Comparison of ENCODE assay signal across 23 mouse cellular contexts in genomic region chr7:79440035-79440434, GRCm38 (mm10). TPM values are rescaled to one million over a fixed set of nuclear protein-coding genes. Genes with fewer than 3 reads are reported as not detected.
DNase-seq lines count a peak whose midpoint lies in the region; ATAC-seq and TF ChIP-seq lines count a peak whose summit lies in the region.
"Had no signal": no experiment of that assay in that cellular context is flagged by ENCODE, and none has a peak within 500 bp of the region (broad histone marks: within the 10 kb centered on the region; RNA-seq: fewer than 3 reads in every experiment).

No protein-coding gene starts in this region.

- H3K4me2 ChIP-seq in liver, embryonic 12.5 days = no peak overlapping the region
- H3K4me2 ChIP-seq in hindbrain, embryonic 12.5 days (replicated peaks) = no peak overlapping the region
- H3K4me2 ChIP-seq: embryonic facial prominence, embryonic 12.5 days; forebrain, embryonic 13.5 days; forebrain, embryonic 15.5 days had no signal

- H3K9me3 ChIP-seq in liver, embryonic 12.5 days (replicated peaks) = no peaks in the 10 kb centered on the region
- no peaks in the 10 kb centered on the region for H3K9me3 ChIP-seq in ES-Bruce4 (replicated peaks; ENCODE audit: control insufficient read depth, insufficient read depth, low read length, poor library complexity, severe bottlenecking)
- no peaks in the 10 kb centered on the region for H3K9me3 ChIP-seq in hindbrain, embryonic 12.5 days (replicated peaks)
- H3K9me3 ChIP-seq: embryonic facial prominence, embryonic 10.5 days; embryonic facial prominence, embryonic 12.5 days; forebrain, embryonic 13.5 days; forebrain, embryonic 15.5 days had no signal

- H3K79me2 ChIP-seq in liver, adult 2 months (ENCODE audit: control insufficient read depth, insufficient read depth, low read length) = no peaks in the 10 kb centered on the region

- H3K27ac ChIP-seq in liver, adult 2 months (replicated peaks; ENCODE audit: insufficient read depth, low read depth, low read length) = no peak overlapping the region
- H3K27ac ChIP-seq in liver, embryonic 12.5 days = no peak overlapping the region
- H3K27ac ChIP-seq in ES-Bruce4 (ENCODE audit: insufficient read depth, low read length) = no peak overlapping the region
- no peak overlapping the region for H3K27ac ChIP-seq in hindbrain, embryonic 12.5 days
- H3K27ac ChIP-seq: embryonic facial prominence, embryonic 10.5 days; embryonic facial prominence, embryonic 12.5 days; forebrain, embryonic 13.5 days; forebrain, embryonic 15.5 days had no signal

- no peak for ATAC-seq in liver, embryonic 12.5 days
- no peak for ATAC-seq in hindbrain, embryonic 12.5 days (ENCODE audit: low FRiP score)
- ATAC-seq: activated CD4-positive, CD25-positive, alpha-beta regulatory T cell, adult 4 months; CD4-positive, CD25-positive, alpha-beta regulatory T cell, adult 4 months; forebrain, embryonic 13.5 days; forebrain, embryonic 15.5 days; forebrain, postnatal 0 days had no signal

- no peaks in the 10 kb centered on the region for H3K27me3 ChIP-seq in liver, adult 2 months (ENCODE audit: control insufficient read depth, insufficient read depth, low read length)
- H3K27me3 ChIP-seq in liver, embryonic 12.5 days (replicated peaks) = no peaks in the 10 kb centered on the region
- H3K27me3 ChIP-seq in ES-Bruce4 (ENCODE audit: control insufficient read depth, insufficient read depth, low read length, poor library complexity, severe bottlenecking) = no peaks in the 10 kb centered on the region
- H3K27me3 ChIP-seq in hindbrain, embryonic 12.5 days = no peaks in the 10 kb centered on the region
- H3K27me3 ChIP-seq: CH12.LX; embryonic facial prominence, embryonic 12.5 days; forebrain, embryonic 13.5 days; forebrain, embryonic 15.5 days had no signal

- WGBS in liver, adult 2 months = 62% methylated on average over 2 of the region's 2 CpGs
- WGBS in liver, embryonic 12.5 days (ENCODE audit: insufficient replicate concordance) = 75% methylated on average over 2 of the region's 2 CpGs
- WGBS in hindbrain, embryonic 12.5 days = 83% methylated on average over 2 of the region's 2 CpGs

- DNase-seq in adrenal gland, adult 2 months = peak; percentile 25
- DNase-seq in adrenal gland, postnatal 25 days = no peak
- peak; percentile 3 for DNase-seq in liver, adult 2 months (ENCODE audit: extremely low read depth, low read depth, low spot score)
- DNase-seq: adrenal gland, postnatal 10 days; B cell, adult 2 months; cerebellum, adult 11-12 months; cerebellum, adult 2 months; cerebellum, adult 9-10 months; cerebellum, postnatal 10 days; cerebellum, postnatal 25 days; forebrain, postnatal 0 days had no signal

- TF ChIP-seq POLR2A in liver, adult 2 months (IDR thresholded peaks at IDR 0.05; ENCODE audit: extremely low read depth, insufficient read depth, low read length) = no peak
- no peak for TF ChIP-seq POLR2A in ES-Bruce4 (IDR thresholded peaks at IDR 0.05; ENCODE audit: insufficient read depth, low read length)

- TF ChIP-seq EP300 in ES-Bruce4 (IDR thresholded peaks at IDR 0.05; ENCODE audit: insufficient read depth, low read depth, low read length) = peak; percentile 76

- no peaks in the 10 kb centered on the region for H3K36me3 ChIP-seq in liver, adult 2 months (ENCODE audit: control insufficient read depth, insufficient read depth, low read length)
- peaks cover 86% of the 10 kb centered on the region for H3K36me3 ChIP-seq in liver, embryonic 12.5 days
- peaks cover 47% of the 10 kb centered on the region for H3K36me3 ChIP-seq in ES-Bruce4 (ENCODE audit: control insufficient read depth, insufficient read depth, low read length, poor library complexity, severe bottlenecking)
- H3K36me3 ChIP-seq in hindbrain, embryonic 12.5 days = peaks cover 28% of the 10 kb centered on the region
- H3K36me3 ChIP-seq: forebrain, embryonic 15.5 days had no signal

- no peak for TF ChIP-seq CTCF in liver, adult 2 months (IDR thresholded peaks at IDR 0.05; ENCODE audit: low read depth, low read length)
- no peak for TF ChIP-seq CTCF in ES-Bruce4 (IDR thresholded peaks at IDR 0.05; ENCODE audit: low read depth, low read length)

- H3K9ac ChIP-seq in liver, adult 2 months (ENCODE audit: low read depth, low read length) = no peak overlapping the region
- no peak overlapping the region for H3K9ac ChIP-seq in liver, embryonic 12.5 days
- H3K9ac ChIP-seq in ES-Bruce4 (ENCODE audit: low read depth, poor library complexity, severe bottlenecking) = no peak overlapping the region
- no peak overlapping the region for H3K9ac ChIP-seq in hindbrain, embryonic 12.5 days
- H3K9ac ChIP-seq: embryonic facial prominence, embryonic 12.5 days; forebrain, embryonic 13.5 days; forebrain, embryonic 15.5 days; forebrain, postnatal 0 days had no signal

- H3K4me1 ChIP-seq in liver, adult 2 months (ENCODE audit: control insufficient read depth, insufficient read depth, low read length) = no peaks in the 10 kb centered on the region
- H3K4me1 ChIP-seq in liver, embryonic 12.5 days = no peaks in the 10 kb centered on the region
- H3K4me1 ChIP-seq in ES-Bruce4 (ENCODE audit: control insufficient read depth, insufficient read depth, low read length) = peaks cover 1% of the 10 kb centered on the region
- H3K4me1 ChIP-seq in hindbrain, embryonic 12.5 days = no peaks in the 10 kb centered on the region
- H3K4me1 ChIP-seq: embryonic facial prominence, embryonic 12.5 days; forebrain, embryonic 13.5 days; forebrain, embryonic 15.5 days had no signal

- no peak overlapping the region for H3K4me3 ChIP-seq in liver, adult 2 months (ENCODE audit: insufficient read depth, low read depth, low read length)
- no peak overlapping the region for H3K4me3 ChIP-seq in liver, embryonic 12.5 days
- H3K4me3 ChIP-seq in ES-Bruce4 (ENCODE audit: low read depth, low read length) = no peak overlapping the region
- no peak overlapping the region for H3K4me3 ChIP-seq in hindbrain, embryonic 12.5 days
- H3K4me3 ChIP-seq: embryonic facial prominence, embryonic 10.5 days; embryonic facial prominence, embryonic 12.5 days; forebrain, embryonic 13.5 days; forebrain, embryonic 15.5 days had no signal

RNA-seq across cellular contexts. Expression of gene Polg, which starts 26.1 kb away (rescaled TPM):
- total RNA-seq in adrenal gland, adult 2 months (2021) = 10 to 100 TPM; 65.7 to 69.3 TPM
- polyA plus RNA-seq in adrenal gland, adult 2 months (2012; rRNA removed) = 49.3 and 50.1 TPM in 2 replicates
- 61.6 and 81.1 TPM in 2 replicates for total RNA-seq in adrenal gland, postnatal 25 days (2021)
- 28.9 and 39.6 TPM in 2 replicates for total RNA-seq in liver, adult 2 months (2014; rRNA removed)
- polyA plus RNA-seq in liver, adult 2 months (2012; rRNA removed) = 26.8 and 31.9 TPM in 2 replicates
- polyA plus RNA-seq in liver, embryonic 12.5 days (2016; fragmentation: Nextera tagmentation; extraction: Ambion mirVana) = 33.1 and 33.8 TPM in 2 replicates
- polyA plus RNA-seq in ES-Bruce4 (2011; ENCODE audit: insufficient read depth, insufficient read length, low read depth, missing spikeins) = 75.8 and 78.3 TPM in 2 replicates
- polyA plus RNA-seq in hindbrain, embryonic 12.5 days (2016; fragmentation: Nextera tagmentation; extraction: Ambion mirVana) = 40.1 and 42.0 TPM in 2 replicates

RNA-seq across cellular contexts. Expression of gene Fanci, which starts 48.3 kb away (rescaled TPM):
- total RNA-seq in adrenal gland, adult 2 months (2021) = under 1 TPM; 0.35 to 0.49 TPM
- 0.37 and 0.44 TPM in 2 replicates for polyA plus RNA-seq in adrenal gland, adult 2 months (2012; rRNA removed)
- total RNA-seq in adrenal gland, postnatal 25 days (2021) = 1.2 and 1.5 TPM in 2 replicates
- total RNA-seq in liver, adult 2 months (2014; rRNA removed) = 0.18 and 0.94 TPM in 2 replicates
- polyA plus RNA-seq in liver, adult 2 months (2012; rRNA removed) = 0.02 and 0.17 TPM in 2 replicates
- polyA plus RNA-seq in liver, embryonic 12.5 days (2016; fragmentation: Nextera tagmentation; extraction: Ambion mirVana) = 13.8 and 14.4 TPM in 2 replicates
- 45.0 and 45.2 TPM in 2 replicates for polyA plus RNA-seq in ES-Bruce4 (2011; ENCODE audit: insufficient read depth, insufficient read length, low read depth, missing spikeins)
- polyA plus RNA-seq in hindbrain, embryonic 12.5 days (2016; fragmentation: Nextera tagmentation; extraction: Ambion mirVana) = 10.0 and 11.2 TPM in 2 replicates

RNA-seq across cellular contexts. Expression of gene Rlbp1, which starts 53.2 kb away (rescaled TPM):
- not detected for total RNA-seq in adrenal gland, adult 2 months (2021)
- 0.38 and 0.56 TPM in 2 replicates for polyA plus RNA-seq in adrenal gland, adult 2 months (2012; rRNA removed)
- 0.70 TPM in 1 of 2 replicates, not detected in the other for total RNA-seq in adrenal gland, postnatal 25 days (2021)
- not detected in 2 replicates for total RNA-seq in liver, adult 2 months (2014; rRNA removed)
- not detected in 2 replicates for polyA plus RNA-seq in liver, adult 2 months (2012; rRNA removed)
- 0.10 TPM in 1 of 2 replicates, not detected in the other for polyA plus RNA-seq in liver, embryonic 12.5 days (2016; fragmentation: Nextera tagmentation; extraction: Ambion mirVana)
- polyA plus RNA-seq in ES-Bruce4 (2011; ENCODE audit: insufficient read depth, insufficient read length, low read depth, missing spikeins) = 2.7 and 2.8 TPM in 2 replicates
- polyA plus RNA-seq in hindbrain, embryonic 12.5 days (2016; fragmentation: Nextera tagmentation; extraction: Ambion mirVana) = 4.0 and 4.9 TPM in 2 replicates
- total RNA-seq: adrenal gland, adult 18-20 months; adrenal gland, postnatal 10 days; adrenal gland, postnatal 36 days had no signal
- polyA plus RNA-seq: CD4-positive, CD25-positive, alpha-beta regulatory T cell, adult 4 months had no signal
